ENCODE assay signal across 8 mouse cellular contexts in genomic region chr17:56810245-56810644, GRCm38 (mm10). TPM values are rescaled to one million over a fixed set of nuclear protein-coding genes. Genes with fewer than 3 reads are reported as not detected.
DNase-seq lines count a peak whose midpoint lies in the region; ATAC-seq lines count a peak whose summit lies in the region.

No protein-coding gene starts in this region.

- ATAC-seq in hindbrain, embryonic 12.5 days (ENCODE audit: low FRiP score) = peak; percentile 61
- peak; percentile 82 for ATAC-seq in lung, embryonic 16.5 days (ENCODE audit: low read depth)

- peak; percentile 87 for DNase-seq in R1 (ENCODE audit: low read depth, low spot score)
- DNase-seq in cerebellum, postnatal 14 days = peak; percentile 79 to 86
- peak; percentile 86 for DNase-seq in gastrocnemius, adult 18-20 months (ENCODE audit: low spot score)
- DNase-seq in layer of hippocampus, postnatal 14 days (ENCODE audit: low spot score in 2 of 2) = peak; percentile 75 to 89
- peak; percentile 96 for DNase-seq in ovary, postnatal 36 days (ENCODE audit: low spot score)
- no peak for DNase-seq in T-cell, adult 2 months (ENCODE audit: low spot score)

- H3K4me2 ChIP-seq in hindbrain, embryonic 12.5 days (replicated peaks) = no peak overlapping the region
- no peak overlapping the region for H3K4me2 ChIP-seq in lung, embryonic 16.5 days (ENCODE audit: low read depth, low read length)

- H3K9me3 ChIP-seq in hindbrain, embryonic 12.5 days (replicated peaks) = no peaks in the 10 kb centered on the region
- H3K9me3 ChIP-seq in lung, embryonic 16.5 days (ENCODE audit: control insufficient read depth, low read length) = no peaks in the 10 kb centered on the region

- H3K27ac ChIP-seq in hindbrain, embryonic 12.5 days = peak overlapping the region; percentile 71
- H3K27ac ChIP-seq in lung, embryonic 16.5 days (ENCODE audit: low read length) = peak overlapping the region; percentile 48

- no peaks in the 10 kb centered on the region for H3K36me3 ChIP-seq in hindbrain, embryonic 12.5 days
- no peaks in the 10 kb centered on the region for H3K36me3 ChIP-seq in lung, embryonic 16.5 days (ENCODE audit: control insufficient read depth, insufficient read depth, low read length)

- H3K4me1 ChIP-seq in hindbrain, embryonic 12.5 days = peaks cover 53% of the 10 kb centered on the region
- peaks cover 12% of the 10 kb centered on the region for H3K4me1 ChIP-seq in lung, embryonic 16.5 days (replicated peaks; ENCODE audit: control insufficient read depth, insufficient read depth, low read length)

- H3K4me3 ChIP-seq in hindbrain, embryonic 12.5 days = no peak overlapping the region
- H3K4me3 ChIP-seq in lung, embryonic 16.5 days (ENCODE audit: low read length) = no peak overlapping the region

- 6% methylated on average over 3 of the region's 3 CpGs for WGBS in hindbrain, embryonic 12.5 days
- WGBS in lung, embryonic 16.5 days = 5% methylated on average over 3 of the region's 3 CpGs

- 0 out of 2 replicates have a peak, but pooled peaks cover 10% of the 10 kb centered on the region for H3K27me3 ChIP-seq in hindbrain, embryonic 12.5 days
- no peaks in the 10 kb centered on the region for H3K27me3 ChIP-seq in lung, embryonic 16.5 days (ENCODE audit: control insufficient read depth, insufficient read depth, low read depth, low read length)

- peak overlapping the region; percentile 6; the same call in 1 of the 2 replicates for H3K9ac ChIP-seq in hindbrain, embryonic 12.5 days
- H3K9ac ChIP-seq in lung, embryonic 16.5 days (ENCODE audit: low read length) = 0 out of 2 replicates have a peak overlapping the region, but pooled peaks have one; percentile 33

RNA-seq across cellular contexts. Expression of gene Rfx2, which starts 20.6 kb away (rescaled TPM):
- 1 to 10 TPM; 2.1 to 3.1 TPM for total RNA-seq in gastrocnemius, adult 18-20 months (2021)
- 8.7 and 10.2 TPM in 2 replicates for polyA plus RNA-seq in hindbrain, embryonic 12.5 days (2016; fragmentation: Nextera tagmentation; extraction: Ambion mirVana)
- 1 to 10 TPM; 3.0 to 4.2 TPM for total RNA-seq in layer of hippocampus, postnatal 14 days (2021)
- 6.7 and 6.9 TPM in 2 replicates for polyA plus RNA-seq in lung, embryonic 16.5 days (2015; fragmentation: Nextera tagmentation; extraction: Ambion mirVana)

RNA-seq across cellular contexts. Expression of gene Prr22, which starts 40.2 kb away (rescaled TPM):
- total RNA-seq in gastrocnemius, adult 18-20 months (2021) = under 1 TPM; 0.16 to 0.28 TPM
- polyA plus RNA-seq in hindbrain, embryonic 12.5 days (2016; fragmentation: Nextera tagmentation; extraction: Ambion mirVana) = 1.3 and 1.7 TPM in 2 replicates
- total RNA-seq in layer of hippocampus, postnatal 14 days (2021) = under 1 TPM; 0.35 to 0.57 TPM
- 0.84 and 1.5 TPM in 2 replicates for polyA plus RNA-seq in lung, embryonic 16.5 days (2015; fragmentation: Nextera tagmentation; extraction: Ambion mirVana)

RNA-seq across cellular contexts. Expression of gene Dus3l, which starts 45.7 kb away (rescaled TPM):
- 10 to 100 TPM; 14.4 to 14.9 TPM for total RNA-seq in gastrocnemius, adult 18-20 months (2021)
- polyA plus RNA-seq in hindbrain, embryonic 12.5 days (2016; fragmentation: Nextera tagmentation; extraction: Ambion mirVana) = 46.8 and 47.6 TPM in 2 replicates
- 10 to 100 TPM; 60.9 to 66.3 TPM for total RNA-seq in layer of hippocampus, postnatal 14 days (2021)
- 40.8 and 43.6 TPM in 2 replicates for polyA plus RNA-seq in lung, embryonic 16.5 days (2015; fragmentation: Nextera tagmentation; extraction: Ambion mirVana)

RNA-seq across cellular contexts. Expression of gene Nrtn, which starts 52.9 kb away (rescaled TPM):
- 1 to 10 TPM; 2.6 to 3.3 TPM for total RNA-seq in gastrocnemius, adult 18-20 months (2021)
- 3.9 and 5.1 TPM in 2 replicates for polyA plus RNA-seq in hindbrain, embryonic 12.5 days (2016; fragmentation: Nextera tagmentation; extraction: Ambion mirVana)
- total RNA-seq in layer of hippocampus, postnatal 14 days (2021) = 1 to 10 TPM; 2.1 to 3.0 TPM
- 5.1 and 7.3 TPM in 2 replicates for polyA plus RNA-seq in lung, embryonic 16.5 days (2015; fragmentation: Nextera tagmentation; extraction: Ambion mirVana)
